Mouse (Mus musculus) testis, adult 2 months (tissue): ENCODE measurements around the gene Glb1l. TPM values are rescaled to one million over a fixed set of nuclear protein-coding genes. Genes with fewer than 3 reads are reported as not detected.

Source experiments
- H3K27ac ChIP-seq: fragments of 200-500 bp; 2 replicates; pipeline ENCODE4 v1.5.1; 2012; ENCODE audit warnings: low read depth, low read length; ENCODE audit not compliant: control insufficient read depth, insufficient read depth
- H3K27me3 ChIP-seq: fragments of 200-500 bp; 2 replicates; pipeline ENCODE4 v1.6.1; 2012; ENCODE audit warnings: mild to moderate bottlenecking, low read length, moderate library complexity; ENCODE audit not compliant: control insufficient read depth, insufficient read depth
- H3K36me3 ChIP-seq: fragments of 200-500 bp; 2 replicates; pipeline ENCODE4 v1.6.1; 2012; ENCODE audit warnings: mild to moderate bottlenecking, low read length; ENCODE audit not compliant: control insufficient read depth, insufficient read depth
- H3K4me1 ChIP-seq: fragments of 200-500 bp; 2 replicates; pipeline ENCODE4 v1.6.1; 2012; ENCODE audit warnings: low read length; ENCODE audit not compliant: control insufficient read depth, insufficient read depth
- H3K4me3 ChIP-seq: fragments of 200-500 bp; 2 replicates; pipeline ENCODE4 v1.5.1; 2012; ENCODE audit warnings: low read depth, mild to moderate bottlenecking, low read length, moderate library complexity, mixed read lengths; ENCODE audit not compliant: control insufficient read depth
- CTCF ChIP-seq: fragments of 200-500 bp; IDR thresholded peaks from 2 replicates; pipeline ENCODE4 v1.5.1; 2012; ENCODE audit warnings: low read depth, mild to moderate bottlenecking, inconsistent platforms, low read length, moderate library complexity; ENCODE audit not compliant: control insufficient read depth, insufficient read depth, insufficient replicate concordance
- POLR2A ChIP-seq: fragments of 200-500 bp; IDR thresholded peaks from 2 replicates; pipeline ENCODE4 v1.6.1; 2012; ENCODE audit warnings: low read depth, mild to moderate bottlenecking, inconsistent platforms, low read length, moderate library complexity; ENCODE audit not compliant: control insufficient read depth
- polyA plus RNA-seq: library from polyadenylated mRNA; depleted of rRNA; stranded (reverse); fragments of >200 nt; gene quantifications from 2 replicates; pipeline ENCODE4 v1.2.3, GENCODE M21; 2012; rRNA removed

Gene Glb1l
- 117 and 129 TPM in 2 replicates for polyA plus RNA-seq

DNA sequence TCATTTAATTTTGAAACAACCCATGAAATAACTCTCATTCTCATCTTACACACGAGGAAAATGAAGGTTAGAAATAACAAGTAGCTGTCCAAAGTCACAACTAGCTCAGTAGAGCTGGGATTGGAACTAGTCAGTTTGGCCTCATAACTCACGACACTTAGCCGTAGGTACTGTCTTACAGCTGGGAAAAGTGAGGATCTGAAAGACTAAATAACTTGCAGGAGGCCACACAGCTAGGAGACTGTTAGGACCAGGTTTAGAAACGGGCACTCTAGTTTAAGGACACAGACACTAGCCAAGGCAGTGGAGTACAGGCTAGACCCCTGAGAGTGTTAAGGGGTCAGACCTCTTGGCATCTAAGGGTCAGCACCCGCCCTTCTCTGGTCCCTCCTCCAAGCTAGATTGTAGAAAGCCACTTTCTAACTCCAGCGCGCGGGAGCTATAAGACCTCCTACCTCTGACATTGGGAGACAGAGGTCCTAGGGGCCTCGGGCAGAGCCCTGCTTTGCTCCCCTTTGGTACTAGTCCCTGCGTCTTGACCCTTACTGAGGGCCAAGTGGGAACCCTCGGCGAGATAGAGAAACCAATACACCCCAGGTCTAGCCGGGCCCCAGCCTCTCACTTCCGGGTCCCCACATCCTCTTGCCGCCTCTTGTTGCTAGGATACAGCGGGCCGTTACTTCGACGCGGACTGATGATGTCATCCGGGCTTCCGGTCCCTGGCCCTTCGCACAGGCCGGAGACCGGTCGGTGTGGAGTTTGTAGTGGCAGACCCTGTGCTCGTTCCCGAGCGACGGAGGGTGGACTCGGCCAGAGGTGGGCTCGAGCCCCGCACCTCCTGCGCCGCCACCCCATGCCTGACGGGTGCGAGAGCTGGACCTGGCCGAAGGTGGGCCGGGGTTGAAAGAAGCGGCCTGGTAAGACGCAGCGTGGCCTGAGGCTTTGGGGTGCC, at the start of gene Glb1l, which contains the start of gene Stk16:
Gene Glb1l, minus strand, starts transcription at position 678 of the 952 bp plus-strand sequence.
Gene Stk16, plus strand, starts transcription at position 703 of the 952 bp plus-strand sequence.
- H3K27ac ChIP-seq = peak within 1 kb of the TSS; percentile 97
- peaks cover 9% of the 10 kb centered on the region for H3K4me1 ChIP-seq
- H3K4me3 ChIP-seq = peak within 1 kb of the TSS; percentile 99
- TF ChIP-seq CTCF = no peak
- TF ChIP-seq POLR2A = peak; percentile 97
- no peaks in the 10 kb centered on the region for H3K27me3 ChIP-seq
- peaks cover 2% of the 10 kb centered on the region; the same call in 1 of the 2 replicates for H3K36me3 ChIP-seq

DNA sequence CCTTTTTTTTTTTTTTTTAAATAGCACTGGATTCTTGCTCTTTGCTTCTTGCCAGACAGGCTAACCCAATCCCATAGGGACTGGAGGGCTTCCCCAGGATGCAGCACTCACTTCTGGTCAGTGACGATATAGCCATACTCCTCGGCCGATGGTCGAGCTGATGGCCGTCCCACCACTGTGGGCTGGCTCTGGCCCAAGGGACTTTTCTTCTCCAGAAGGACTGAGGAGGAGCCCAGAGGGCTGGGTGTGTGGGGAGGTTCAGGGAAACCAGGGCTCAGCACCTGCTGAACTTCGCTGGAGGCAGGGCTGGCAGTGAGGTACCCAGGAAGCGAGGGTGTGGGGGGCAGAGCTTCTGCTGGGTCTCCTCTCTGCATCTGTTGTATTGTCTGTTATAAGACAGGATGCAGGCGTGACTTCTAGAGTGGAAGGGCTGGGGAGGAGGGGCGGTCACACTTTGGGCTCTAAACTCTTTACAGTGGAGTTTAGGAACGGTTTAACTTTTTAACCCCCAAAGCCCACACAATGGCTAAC, 45.0 kb upstream of the Glb1l start:
- TF ChIP-seq POLR2A = no peak
- no peak for TF ChIP-seq CTCF
- H3K4me1 ChIP-seq = peaks cover 18% of the 10 kb centered on the region
- H3K36me3 ChIP-seq = no peaks in the 10 kb centered on the region
- H3K4me3 ChIP-seq = no peak overlapping the region
- H3K27me3 ChIP-seq = no peaks in the 10 kb centered on the region
- H3K27ac ChIP-seq = no peak overlapping the region

DNA sequence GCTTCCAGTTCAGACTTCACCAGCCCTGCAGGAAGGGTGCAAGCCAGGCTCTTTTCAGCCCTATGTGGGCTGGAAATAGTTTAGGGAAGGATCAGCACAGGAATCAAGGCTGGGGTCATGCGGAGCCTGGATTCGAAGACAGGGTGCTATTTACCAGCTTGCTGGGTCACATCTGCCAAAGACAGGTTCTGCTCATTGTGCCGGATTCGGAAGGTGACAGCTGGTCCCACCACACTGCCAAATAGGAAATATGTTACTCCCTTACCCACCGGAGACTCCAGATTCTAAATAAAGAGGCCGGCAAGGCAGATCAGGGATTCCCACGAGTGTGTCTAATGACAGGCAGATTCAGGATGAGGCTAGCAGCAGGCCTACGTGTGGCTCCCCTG, 44.0 kb upstream of the Glb1l start:
- Histone ChIP-seq H3K4me1 (peaks cover 18% of the 10 kb centered on the region), H3K4me3 (no peak overlapping the region), H3K27me3 (no peaks in the 10 kb centered on the region), H3K36me3 (no peaks in the 10 kb centered on the region), H3K27ac (no peak overlapping the region)
- TF ChIP-seq POLR2A = no peak
- no peak for TF ChIP-seq CTCF

DNA sequence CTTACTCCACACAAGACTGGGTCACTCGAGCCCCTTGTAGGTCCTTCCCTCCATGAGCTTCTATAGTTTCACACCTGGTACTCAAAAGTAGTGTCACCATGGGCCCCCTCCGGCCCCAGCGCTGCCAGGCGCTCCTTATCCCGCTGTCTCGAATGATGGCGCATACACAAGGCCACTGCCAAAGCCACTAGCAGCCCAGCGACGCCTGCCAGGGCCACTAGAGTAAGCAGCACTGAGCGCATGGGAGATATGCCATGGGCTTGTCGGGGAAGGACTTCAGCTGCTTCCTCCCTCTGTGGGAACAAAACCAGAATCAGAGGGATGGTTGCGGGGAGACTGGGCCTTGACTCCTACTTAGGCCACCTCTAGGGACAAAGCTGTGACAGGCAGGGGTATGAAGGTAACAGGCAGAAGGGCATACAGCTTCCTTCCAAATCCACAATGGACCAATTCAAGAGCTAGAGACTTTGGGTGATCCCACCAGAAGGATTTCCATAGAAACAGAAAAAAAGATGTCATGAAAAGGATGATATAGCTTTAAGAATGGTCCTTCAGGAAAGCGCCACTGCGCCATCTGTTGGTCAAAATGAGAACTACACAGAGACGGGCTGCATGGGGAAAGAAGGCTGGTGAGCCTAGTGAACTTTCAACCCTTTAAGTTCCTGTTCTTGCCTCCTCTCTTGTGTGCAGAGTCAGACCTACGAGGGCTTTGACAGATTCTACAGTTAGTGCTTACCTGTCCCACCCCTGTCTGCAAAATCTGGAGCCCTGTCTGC, 43.4 kb upstream of the Glb1l start:
- peak; percentile 75; the same call in 1 of the 2 replicates for TF ChIP-seq CTCF
- TF ChIP-seq POLR2A = no peak
- Histone ChIP-seq H3K4me1 (peaks cover 18% of the 10 kb centered on the region), H3K4me3 (peak overlapping the region; percentile 75)

DNA sequence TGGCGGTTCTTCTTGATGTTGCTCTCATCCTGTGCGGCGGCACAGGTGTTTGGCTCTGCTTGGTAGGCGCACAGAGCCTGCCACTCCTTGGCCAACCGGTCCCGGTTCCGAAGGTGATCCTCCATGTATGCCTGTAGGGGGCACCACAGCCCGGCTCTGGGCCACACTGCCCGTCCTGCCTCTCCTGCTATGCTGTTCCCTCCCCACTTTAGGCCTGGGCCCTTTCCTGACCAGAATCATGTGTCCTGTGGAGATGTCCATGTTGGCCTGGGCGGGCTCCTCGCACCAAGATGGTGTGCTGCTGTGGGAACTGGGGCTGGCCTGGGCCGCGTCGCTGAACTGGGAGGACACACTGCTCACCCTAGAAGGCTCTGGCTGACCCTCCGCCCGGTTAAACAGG, 42.4 kb upstream of the Glb1l start:
- TF ChIP-seq CTCF (peak; percentile 12; the same call in 1 of the 2 replicates), POLR2A (no peak)
- Histone ChIP-seq H3K4me3 (peak overlapping the region; percentile 75), H3K27me3 (no peaks in the 10 kb centered on the region), H3K27ac (no peak overlapping the region), H3K36me3 (no peaks in the 10 kb centered on the region), H3K4me1 (peaks cover 18% of the 10 kb centered on the region)

More for the DNA sequence above, 43.4 kb upstream of the Glb1l start:
- Histone ChIP-seq H3K27ac (no peak overlapping the region), H3K27me3 (no peaks in the 10 kb centered on the region), H3K36me3 (no peaks in the 10 kb centered on the region)

DNA sequence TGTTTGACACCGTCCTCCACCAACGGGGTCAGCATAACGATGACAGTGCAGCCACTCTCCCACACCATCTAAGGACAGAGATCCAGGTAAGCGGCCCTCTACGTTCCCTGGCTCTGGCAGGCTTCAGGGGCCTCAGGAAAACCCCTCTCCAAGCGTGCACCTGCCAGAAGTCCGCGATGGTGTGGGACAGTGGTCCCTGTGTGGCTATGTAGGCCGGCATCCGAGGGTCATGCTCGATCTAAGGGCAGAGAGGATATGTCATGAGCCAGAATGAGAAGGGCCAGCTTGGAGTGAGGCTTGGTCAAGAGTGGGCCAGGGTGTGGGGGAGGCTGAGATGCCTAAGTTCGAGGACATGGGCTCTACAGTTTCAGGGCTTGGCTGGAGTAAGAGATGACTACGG, 41.7 kb upstream of the Glb1l start:
- Histone ChIP-seq H3K27me3 (no peaks in the 10 kb centered on the region), H3K4me3 (peak overlapping the region; percentile 75), H3K36me3 (no peaks in the 10 kb centered on the region), H3K27ac (no peak overlapping the region), H3K4me1 (peaks cover 18% of the 10 kb centered on the region)
- TF ChIP-seq POLR2A = no peak
- no peak for TF ChIP-seq CTCF
